Mouse (Mus musculus) ovary, postnatal 36 days (tissue): ENCODE data around the gene St3gal2.
"Not testable (repeated sequence)": the region's sequence is repeated elsewhere in the genome, so short reads cannot be mapped to it uniquely, and the experiment has no call there.

ENCODE experiments used
- DNase-seq: peaks from one replicate; pipeline ENCODE4 v3.0.0; 2022; ENCODE audit warnings: low spot score, mixed read lengths

Gene St3gal2

GRCm38 (mm10) chr8:110944276-110944876, 24.7 kb downstream of the St3gal2 start:
- no peak for DNase-seq

DNA sequence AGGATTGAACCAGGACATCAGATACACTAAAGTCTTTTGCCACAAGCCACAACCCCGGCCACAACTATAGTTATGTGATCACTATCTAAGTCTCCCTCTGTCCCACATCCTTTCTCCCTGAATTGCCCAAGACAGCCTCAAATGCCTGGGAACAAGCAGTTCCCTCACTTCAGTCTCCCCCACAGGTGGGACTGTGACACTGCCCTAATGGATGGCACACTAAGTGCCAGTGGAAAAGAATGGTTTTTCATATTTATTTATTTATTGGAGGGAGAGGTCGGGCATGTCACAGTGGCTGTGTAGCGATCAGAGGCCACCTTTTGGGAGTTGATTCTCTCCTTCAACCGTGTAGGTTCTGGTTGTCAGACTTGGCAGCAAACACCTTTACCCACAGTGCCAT, 26.0 kb downstream of the St3gal2 start:
- DNase-seq, result no peak

- no peak for DNase-seq
These were observed 30.4 kb downstream of the St3gal2 start for GRCm38 (mm10) chr8:110950065-110950484.

- DNase-seq, result no peak
These were observed 35.1 kb downstream of the St3gal2 start for GRCm38 (mm10) chr8:110954776-110955175.

- DNase-seq, result peak; percentile 31
These were observed 37.1 kb downstream of the St3gal2 start for GRCm38 (mm10) chr8:110956619-110957450.

GRCm38 (mm10) chr8:110957471-110957870, 37.7 kb downstream of the St3gal2 start:
- no peak for DNase-seq

GRCm38 (mm10) chr8:110958135-110958534, 38.4 kb downstream of the St3gal2 start:
- DNase-seq, result no peak

DNA sequence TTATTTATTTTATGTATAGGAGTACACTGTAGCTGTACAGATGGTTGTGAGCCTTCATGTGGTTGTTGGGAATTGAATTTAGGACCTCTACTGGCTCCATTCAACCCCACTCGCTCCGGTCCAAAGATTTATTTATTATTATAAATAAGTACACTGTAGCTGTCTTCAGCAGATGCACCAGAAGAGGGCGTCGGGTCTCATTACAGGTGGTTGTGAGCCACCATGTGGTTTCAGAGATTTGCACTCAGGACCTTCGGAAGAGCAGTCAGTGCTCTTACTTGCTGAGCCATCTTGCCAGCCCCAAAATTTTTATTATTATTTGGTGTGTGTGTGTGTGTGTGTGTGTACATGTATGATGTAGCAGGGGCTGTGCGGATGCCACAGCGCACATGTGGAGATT, 38.8 kb downstream of the St3gal2 start:
- DNase-seq, result not testable (repeated sequence)

GRCm38 (mm10) chr8:110959071-110959780, 39.5 kb downstream of the St3gal2 start:
- no peak for DNase-seq

DNA sequence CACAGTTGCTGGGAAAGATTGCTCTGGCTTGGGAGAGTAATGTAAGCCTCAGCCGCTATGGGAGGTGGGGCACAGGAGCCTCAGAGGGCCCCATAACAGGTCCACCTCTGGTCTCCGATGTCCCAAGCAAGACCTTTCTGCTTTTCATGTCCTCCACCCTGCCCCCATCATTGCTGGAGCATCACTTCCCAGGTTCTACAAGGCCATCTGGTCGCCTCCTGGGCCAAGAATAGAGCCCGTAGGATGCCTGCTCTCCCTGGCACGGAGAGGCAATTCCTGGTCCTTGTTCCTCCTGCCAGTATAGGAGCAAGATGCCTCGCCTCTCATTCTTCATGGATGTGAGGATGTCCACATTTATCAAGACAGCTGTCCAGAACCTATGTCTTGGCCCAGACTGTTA, 40.2 kb downstream of the St3gal2 start:
- DNase-seq, result no peak

GRCm38 (mm10) chr8:110963051-110963450, 43.3 kb downstream of the St3gal2 start:
- no peak for DNase-seq

DNA sequence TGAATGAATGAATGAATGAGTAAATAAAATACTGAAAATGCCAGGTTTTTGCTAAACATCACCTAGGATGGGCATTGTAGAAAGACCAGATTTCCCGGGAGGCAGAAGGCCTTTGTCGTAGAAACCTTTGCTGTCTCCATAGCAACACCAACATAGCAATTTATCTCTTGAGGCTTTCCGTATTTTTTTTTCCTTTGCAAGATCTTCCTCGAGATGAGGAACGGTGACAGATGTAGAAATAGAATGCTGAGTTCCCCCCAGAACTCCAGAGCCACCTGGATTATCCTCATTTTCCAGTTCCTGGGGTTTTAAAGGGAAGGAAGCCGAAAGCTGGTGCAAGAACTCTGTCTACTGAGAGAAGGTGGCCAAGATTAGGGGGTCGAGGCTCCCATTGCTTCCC, 44.9 kb downstream of the St3gal2 start:
- no peak for DNase-seq

GRCm38 (mm10) chr8:110965594-110965993, 45.9 kb downstream of the St3gal2 start:
- DNase-seq, result peak; percentile 66

GRCm38 (mm10) chr8:110966586-110966985, 46.9 kb downstream of the St3gal2 start:
- DNase-seq, result no peak

DNA sequence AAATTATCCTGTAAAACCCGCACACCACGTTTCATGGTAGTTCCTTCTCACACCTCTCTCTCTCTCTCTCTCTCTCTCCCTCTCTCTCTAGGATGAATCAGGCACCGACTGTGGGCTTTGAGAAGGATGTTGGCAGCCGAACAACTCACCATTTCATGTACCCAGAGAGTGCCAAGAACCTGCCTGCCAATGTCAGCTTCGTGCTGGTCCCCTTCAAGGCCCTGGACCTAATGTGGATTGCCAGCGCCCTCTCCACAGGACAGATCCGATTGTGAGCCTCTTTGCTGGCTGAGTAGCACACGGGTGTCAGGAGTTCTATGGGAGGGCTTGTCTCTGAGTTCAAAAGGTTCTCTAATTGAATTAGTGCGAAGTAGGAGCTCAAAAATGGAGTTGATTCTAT, 47.6 kb downstream of the St3gal2 start:
- DNase-seq, result no peak

GRCm38 (mm10) chr8:110969910-110970770, 50.4 kb downstream of the St3gal2 start:
- DNase-seq, result peak; percentile 80

- DNase-seq, result not testable (repeated sequence)
These were observed 56.8 kb downstream of the St3gal2 start for GRCm38 (mm10) chr8:110976532-110976931.

DNA sequence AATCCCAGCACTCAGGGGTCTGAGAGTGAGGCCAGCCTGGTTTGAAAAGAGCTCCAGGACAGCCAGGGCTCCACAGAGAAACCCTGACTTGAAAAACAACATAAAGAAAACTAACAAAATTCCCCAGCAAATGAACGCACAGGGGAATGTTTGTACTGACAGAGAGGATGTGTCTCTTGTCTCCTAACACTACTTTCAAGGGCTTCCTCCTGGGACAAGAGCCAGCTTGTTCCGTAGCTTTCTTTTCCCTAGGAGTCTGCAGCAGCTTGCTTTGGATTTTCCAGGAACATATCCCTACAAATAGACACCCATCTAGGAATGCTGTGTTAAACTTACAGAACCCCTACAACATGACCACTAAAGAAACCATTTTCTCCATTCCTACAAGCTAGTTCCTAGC, 58.3 kb downstream of the St3gal2 start:
- not testable (repeated sequence) for DNase-seq

DNA sequence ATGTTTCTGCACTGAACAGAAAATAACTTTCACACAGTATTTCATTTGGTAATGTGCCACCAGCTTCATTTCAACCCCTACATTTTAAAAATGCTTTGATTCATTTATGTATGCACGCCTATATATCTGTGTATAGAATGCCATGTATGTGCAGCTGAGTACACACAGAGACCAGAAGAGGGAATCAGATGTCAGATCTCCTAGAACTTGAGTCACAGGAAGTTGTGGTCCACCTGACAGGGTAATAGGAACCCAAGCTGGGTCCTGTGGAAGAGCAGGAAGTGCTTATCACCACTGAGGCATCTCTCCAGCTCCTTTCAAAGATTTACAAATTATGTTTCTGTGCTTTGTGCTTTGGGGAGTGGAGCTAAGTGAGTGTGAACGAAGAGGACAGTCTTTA, 61.6 kb downstream of the St3gal2 start:
- no peak for DNase-seq

DNA sequence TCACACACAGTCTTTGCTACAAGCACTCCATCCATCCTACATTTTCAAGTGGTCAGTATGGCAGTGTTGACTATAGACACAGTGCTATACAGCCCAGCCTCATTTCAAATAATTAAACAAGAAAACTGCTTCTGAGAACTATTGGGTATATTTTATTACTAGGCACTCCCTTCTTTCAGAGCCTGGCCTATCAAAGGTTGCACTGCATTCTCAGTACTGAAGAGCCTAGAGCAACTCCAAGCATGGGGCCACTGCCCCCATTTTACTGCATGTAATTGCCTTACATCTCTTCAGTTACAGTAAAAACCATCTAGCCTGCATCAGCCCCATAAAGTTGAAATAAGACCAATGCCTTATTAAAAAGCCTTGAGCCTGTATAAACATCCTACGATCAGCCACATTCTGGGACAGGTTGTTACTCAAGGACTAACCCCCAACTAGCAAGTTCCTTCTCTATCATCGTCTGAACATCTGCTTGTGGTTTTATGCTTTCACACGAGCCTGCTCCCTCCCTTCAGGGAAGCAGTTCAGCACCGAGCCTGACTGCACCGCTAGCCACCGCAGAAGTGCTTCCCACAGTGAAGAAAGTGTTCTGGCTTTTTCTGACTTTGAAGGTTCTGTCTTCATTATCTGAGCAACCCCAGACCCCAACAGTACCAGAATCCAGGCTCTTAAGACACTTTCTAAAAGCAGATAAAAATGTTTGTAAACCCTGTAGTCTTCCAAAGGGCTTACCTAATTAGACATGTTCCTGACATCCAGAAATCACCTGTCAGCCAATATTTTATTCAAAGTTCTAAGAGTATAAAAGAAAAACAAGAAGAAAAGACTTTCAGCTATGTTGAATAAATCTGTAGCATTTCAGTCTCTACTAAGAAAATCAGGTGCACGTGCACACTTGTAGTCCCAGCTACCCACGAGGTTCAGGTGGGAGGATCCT, 68.4 kb downstream of the St3gal2 start:
- DNase-seq, result no peak

GRCm38 (mm10) chr8:110990017-110990416, 70.3 kb downstream of the St3gal2 start:
- peak; percentile 22 for DNase-seq
